Mouse (Mus musculus) G1E (cell line): ENCODE results near the gene Ap5b1. TPM values are rescaled to one million over a fixed set of nuclear protein-coding genes. Genes with fewer than 3 reads are reported as not detected.

ENCODE experiments used
- ATAC-seq: 2 replicates; pipeline ENCODE4 v1.8.0; 2016; ENCODE audit warnings: mild to moderate bottlenecking; ENCODE audit not compliant: insufficient number of reproducible peaks, poor library complexity, low FRiP score, severe bottlenecking; ENCODE audit errors: extremely low read depth
- DNase-seq: peaks from one replicate; pipeline ENCODE4 v3.0.0; 2012; ENCODE audit warnings: low spot score
- H3K27me3 ChIP-seq: 2 replicates; pipeline ENCODE4 v1.6.1; 2012; ENCODE audit warnings: mild to moderate bottlenecking, low read length, inconsistent platforms; ENCODE audit not compliant: insufficient read depth
- H3K36me3 ChIP-seq: replicated peaks from 2 replicates; pipeline ENCODE3; 2012; ENCODE audit warnings: mild to moderate bottlenecking, inconsistent platforms
- H3K4me1 ChIP-seq: 2 replicates; pipeline ENCODE4 v1.6.1; 2012; ENCODE audit warnings: low read depth, low read length, inconsistent platforms, mixed read lengths; ENCODE audit not compliant: insufficient read depth
- H3K4me3 ChIP-seq: 2 replicates; pipeline ENCODE4 v1.5.1; 2012; ENCODE audit warnings: low read depth, mild to moderate bottlenecking, inconsistent platforms, low read length, moderate library complexity, mixed read lengths
- H3K9me3 ChIP-seq: replicated peaks from 2 replicates; pipeline ENCODE4 v1.6.1; 2012; ENCODE audit warnings: inconsistent platforms
- CTCF ChIP-seq: IDR thresholded peaks from 2 replicates; pipeline ENCODE4 v1.5.1; 2012; ENCODE audit warnings: low read depth, low read length, inconsistent platforms, mixed read lengths
- GATA1 ChIP-seq: IDR thresholded peaks from 2 replicates; pipeline ENCODE4 v1.6.1; 2012; ENCODE audit warnings: borderline replicate concordance, low read length, inconsistent platforms, mixed read lengths
- GATA2 ChIP-seq: IDR thresholded peaks from 2 replicates; pipeline ENCODE4 v1.6.1; 2012; ENCODE audit warnings: low read depth, low read length, inconsistent platforms, borderline replicate concordance
- POLR2AphosphoS5 ChIP-seq: IDR thresholded peaks from 2 replicates; pipeline ENCODE4 v1.6.1; 2012; ENCODE audit warnings: low read depth, low read length, inconsistent platforms; ENCODE audit not compliant: insufficient replicate concordance
- TAL1 ChIP-seq: conservative IDR thresholded peaks from 2 replicates; pipeline ENCODE4 v1.6.1; 2012; ENCODE audit warnings: low read depth, low read length, inconsistent platforms, mixed read lengths
- polyA plus RNA-seq: library from polyadenylated mRNA; stranded (reverse); fragments of >175 nt; gene quantifications from 2 replicates; pipeline ENCODE4 v1.2.3, GENCODE M21; 2012
- total RNA-seq, 2 experiments: library from RNA; stranded (forward) in 1 of 2; stranded (reverse) in 1 of 2; fragments of 200-1000 nt in 1 of 2; fragments of >200 nt in 1 of 2; fragmentation: Nextera tagmentation in 1 of 2; gene quantifications; 2 replicates each; pipeline ENCODE4 v1.2.3; 2014 to 2017

Gene Ap5b1
- total and polyA plus RNA-seq, 3 experiments = 6.5 to 16.4 (median 11.0) TPM

DNA sequence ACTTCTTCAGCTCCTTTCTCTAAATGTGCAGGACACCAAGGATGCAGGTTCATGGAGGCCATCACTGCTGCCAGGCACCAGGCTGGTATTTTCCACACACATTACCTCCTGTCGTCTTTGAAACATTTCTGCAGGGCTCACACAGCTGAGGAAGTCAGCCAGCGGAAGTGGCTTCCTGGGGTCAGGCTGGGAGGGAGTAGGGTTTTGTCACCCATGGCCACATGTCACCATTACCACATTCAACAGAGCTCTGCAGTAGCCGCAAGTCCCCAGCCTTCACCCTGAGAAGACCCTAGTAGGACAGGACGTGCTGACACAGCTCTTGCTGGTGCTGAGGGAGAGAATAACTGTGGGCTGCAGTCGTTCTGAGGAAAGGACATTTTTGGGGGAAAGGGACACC, 4.0 kb downstream of the Ap5b1 start:
- H3K9me3 ChIP-seq = no peaks in the 10 kb centered on the region
- TF ChIP-seq CTCF (no peak), TAL1 (no peak), GATA2 (no peak), POLR2AphosphoS5 (no peak), GATA1 (no peak)
- peaks cover 38% of the 10 kb centered on the region for H3K4me1 ChIP-seq
- DNase-seq (no peak), ATAC-seq (no peak)
- H3K27me3 ChIP-seq = no peaks in the 10 kb centered on the region
- H3K36me3 ChIP-seq = peaks cover 44% of the 10 kb centered on the region
- no peak overlapping the region for H3K4me3 ChIP-seq

DNA sequence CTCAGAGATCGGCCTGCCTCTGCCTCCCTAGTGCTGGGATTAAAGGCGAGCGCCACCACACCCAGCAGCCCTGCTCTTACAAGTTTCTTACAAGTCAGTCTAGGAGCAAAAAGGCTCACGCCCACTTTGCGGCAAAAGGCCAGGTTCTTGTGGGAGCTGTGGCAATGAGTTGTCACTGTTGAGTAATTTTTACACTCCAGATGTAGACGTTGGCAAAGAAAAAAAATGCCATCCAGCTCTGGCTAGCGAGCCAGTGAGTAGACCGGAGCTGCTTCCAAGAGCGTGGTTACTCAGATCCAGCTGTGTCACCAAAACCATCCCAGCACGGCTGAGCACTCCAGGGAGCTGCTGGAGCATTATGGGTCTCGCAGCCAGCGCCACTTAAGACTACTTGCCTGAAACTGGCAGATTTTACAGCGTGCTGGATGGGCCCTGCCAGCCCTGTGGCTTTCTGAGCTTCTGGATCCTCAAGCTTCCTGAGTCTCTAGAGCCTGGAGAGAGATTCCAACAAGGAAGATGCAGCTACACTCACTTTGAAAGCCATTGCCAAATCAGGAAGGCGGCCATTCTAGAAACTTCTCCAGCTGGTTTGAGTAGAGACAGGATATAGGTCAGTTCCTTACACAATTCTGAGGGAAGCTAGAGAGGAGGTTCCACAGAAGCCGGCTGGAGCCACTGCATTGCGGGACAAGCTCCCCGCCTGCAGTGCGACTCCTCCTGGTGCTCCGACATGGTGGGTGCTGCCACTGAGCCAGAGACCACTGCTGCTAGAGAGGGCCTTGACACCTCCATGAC, 4.7 kb downstream of the Ap5b1 start:
- no peaks in the 10 kb centered on the region for H3K27me3 ChIP-seq
- DNase-seq (no peak), ATAC-seq (no peak)
- no peak overlapping the region for H3K4me3 ChIP-seq
- H3K9me3 ChIP-seq = no peaks in the 10 kb centered on the region
- H3K36me3 ChIP-seq = peaks cover 44% of the 10 kb centered on the region
- peaks cover 32% of the 10 kb centered on the region for H3K4me1 ChIP-seq
- TF ChIP-seq GATA1 (no peak), GATA2 (no peak), CTCF (no peak), POLR2AphosphoS5 (no peak), TAL1 (no peak)

DNA sequence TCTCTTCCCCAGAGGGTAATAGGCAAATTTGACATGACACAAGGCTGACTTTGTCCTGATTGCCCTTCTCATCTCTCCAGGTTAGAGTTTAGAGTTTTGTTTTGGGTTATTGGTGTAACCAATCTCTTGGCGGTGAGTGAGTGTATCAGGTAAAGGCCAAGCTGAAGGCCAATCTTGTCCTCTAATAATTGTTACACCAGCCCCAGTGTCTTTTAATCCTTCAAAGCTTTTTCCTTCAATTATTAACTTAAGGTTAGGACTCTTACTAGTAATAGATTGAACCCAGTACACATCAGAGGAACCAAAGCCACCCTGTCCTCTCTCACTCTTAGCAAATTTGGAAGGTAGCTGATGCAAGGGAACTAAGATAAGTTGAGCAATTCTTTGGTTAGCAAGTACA, 7.5 kb downstream of the Ap5b1 start:
- Histone ChIP-seq H3K4me3 (no peak overlapping the region), H3K36me3 (peaks cover 29% of the 10 kb centered on the region), H3K9me3 (no peaks in the 10 kb centered on the region), H3K27me3 (peaks cover 10% of the 10 kb centered on the region), H3K4me1 (peaks cover 10% of the 10 kb centered on the region)
- TF ChIP-seq GATA1 = no peak
- TF ChIP-seq GATA2 = no peak
- TF ChIP-seq CTCF = no peak
- no peak for TF ChIP-seq POLR2AphosphoS5
- no peak for TF ChIP-seq TAL1
- ATAC-seq (no peak), DNase-seq (no peak)

DNA sequence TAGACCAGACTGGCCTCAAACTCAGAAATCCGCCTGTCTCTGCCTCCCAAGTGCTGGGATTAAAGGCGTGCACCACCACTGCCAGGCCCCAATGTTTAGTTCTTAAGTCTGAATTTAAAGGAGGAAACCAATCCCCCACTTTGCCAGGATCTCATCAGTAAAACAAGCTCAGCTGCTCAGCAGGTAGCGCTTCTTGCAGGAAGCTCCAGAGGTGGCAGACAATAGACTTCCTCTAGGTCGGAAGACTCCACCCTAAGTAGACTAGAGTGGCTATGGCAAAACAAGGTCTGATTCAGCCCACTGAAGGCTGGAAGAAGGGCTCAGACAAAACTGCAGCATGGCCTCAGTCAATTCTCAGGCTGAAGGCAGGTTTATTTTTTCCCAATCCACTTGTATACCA, 12.1 kb downstream of the Ap5b1 start:
- Histone ChIP-seq H3K4me3 (no peak overlapping the region), H3K4me1 (no peaks in the 10 kb centered on the region), H3K36me3 (no peaks in the 10 kb centered on the region), H3K9me3 (no peaks in the 10 kb centered on the region), H3K27me3 (peaks cover 52% of the 10 kb centered on the region)
- TF ChIP-seq GATA2 (no peak), POLR2AphosphoS5 (no peak), CTCF (no peak), GATA1 (no peak), TAL1 (no peak)
- DNase-seq (no peak), ATAC-seq (no peak)

DNA sequence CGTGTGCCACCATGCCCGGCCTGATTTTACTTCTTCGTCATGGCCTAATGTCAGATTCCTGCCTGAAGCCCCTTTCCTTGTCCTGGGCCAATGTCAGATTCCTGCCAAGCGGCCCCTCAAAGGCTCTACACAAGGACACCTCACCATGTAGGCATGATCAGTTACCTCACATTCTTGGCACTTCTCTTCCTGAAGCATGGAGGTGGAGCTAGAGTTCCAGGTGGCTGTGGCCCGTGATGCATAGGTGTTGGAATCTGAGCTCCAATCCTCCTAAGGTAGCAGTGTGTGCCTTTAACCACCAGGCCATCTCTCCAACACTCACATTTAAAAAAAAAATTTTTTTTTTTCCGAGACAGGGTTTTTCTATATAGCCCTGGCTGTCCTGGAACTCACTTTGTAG, 13.0 kb downstream of the Ap5b1 start:
- peaks cover 60% of the 10 kb centered on the region for H3K27me3 ChIP-seq
- no peak for DNase-seq
- H3K36me3 ChIP-seq = no peaks in the 10 kb centered on the region
- no peaks in the 10 kb centered on the region for H3K9me3 ChIP-seq
- TF ChIP-seq TAL1 (no peak), POLR2AphosphoS5 (no peak), GATA1 (no peak), GATA2 (no peak), CTCF (no peak)
- H3K4me3 ChIP-seq = no peak overlapping the region
- no peak for ATAC-seq
- no peaks in the 10 kb centered on the region; the same call in 1 of the 2 replicates for H3K4me1 ChIP-seq

DNA sequence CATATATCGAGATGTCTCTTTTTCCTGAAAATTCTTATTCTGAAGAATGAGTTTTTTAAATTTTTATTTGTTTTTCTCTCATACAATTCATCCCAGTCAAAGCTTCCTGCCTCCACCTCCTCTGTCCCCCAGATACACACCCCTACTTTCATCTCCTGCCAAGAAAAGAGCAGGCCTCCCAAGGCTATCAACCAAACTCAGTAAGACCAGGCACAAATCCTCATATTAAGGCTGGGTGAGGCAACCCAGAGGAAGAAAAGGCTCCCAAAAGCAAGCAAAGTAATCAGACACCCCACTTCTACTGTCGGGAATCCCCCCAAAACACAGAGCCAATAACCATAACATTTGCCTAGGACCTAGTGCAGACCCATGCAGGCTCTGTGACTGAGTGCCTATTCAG, 14.2 kb downstream of the Ap5b1 start:
- peaks cover 63% of the 10 kb centered on the region for H3K27me3 ChIP-seq
- no peaks in the 10 kb centered on the region; the same call in 1 of the 2 replicates for H3K4me1 ChIP-seq
- H3K4me3 ChIP-seq = no peak overlapping the region
- DNase-seq = no peak
- H3K36me3 ChIP-seq = no peaks in the 10 kb centered on the region
- ATAC-seq = no peak
- TF ChIP-seq CTCF = no peak
- TF ChIP-seq GATA1 = no peak
- TF ChIP-seq GATA2 = no peak
- no peak for TF ChIP-seq TAL1
- TF ChIP-seq POLR2AphosphoS5 = no peak
- no peaks in the 10 kb centered on the region for H3K9me3 ChIP-seq

DNA sequence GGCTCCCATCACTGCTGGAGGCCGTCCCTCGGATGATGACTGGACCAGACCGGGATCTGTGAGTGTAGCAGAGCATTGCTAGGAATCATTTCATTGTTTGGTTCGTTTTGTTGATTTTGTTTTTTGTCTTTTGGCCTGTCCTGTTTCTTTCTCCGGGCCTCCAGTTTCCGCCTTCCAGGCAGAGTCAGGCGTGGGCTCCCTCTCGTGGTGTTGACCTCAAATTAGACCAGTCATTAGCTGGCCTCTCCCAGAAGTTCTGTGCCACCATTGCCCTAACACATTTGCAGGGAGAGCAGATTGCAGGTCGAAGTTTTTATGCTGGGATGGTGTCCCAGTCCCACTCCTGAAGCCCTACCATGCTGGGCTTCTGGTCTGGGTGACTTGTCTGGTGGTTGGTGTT, 21.3 kb downstream of the Ap5b1 start:
- TF ChIP-seq TAL1 (no peak), POLR2AphosphoS5 (no peak), CTCF (no peak), GATA1 (no peak), GATA2 (no peak)
- ATAC-seq (no peak), DNase-seq (no peak)
- H3K9me3 ChIP-seq = peaks cover 3% of the 10 kb centered on the region; the same call in 1 of the 2 replicates
- no peak overlapping the region for H3K4me3 ChIP-seq
- H3K27me3 ChIP-seq = peaks cover 31% of the 10 kb centered on the region
- H3K36me3 ChIP-seq = no peaks in the 10 kb centered on the region
- H3K4me1 ChIP-seq = no peaks in the 10 kb centered on the region; the same call in 1 of the 2 replicates
